Mouse (Mus musculus) kidney, postnatal 0 days (tissue): ENCODE results near the gene Gtdc1. TPM values are rescaled to one million over a fixed set of nuclear protein-coding genes. Genes with fewer than 3 reads are reported as not detected.

Source experiments
- ATAC-seq: fragments of 200-750 bp; cut with Nextera tagmentation; replicated peaks from 2 replicates; pipeline ENCODE4 v1.8.0; 2017; ENCODE audit warnings: low read depth, moderate number of reproducible peaks, moderate TSS enrichment, moderate library complexity; ENCODE audit not compliant: low FRiP score
- DNase-seq: peaks from one replicate; pipeline ENCODE4 v3.0.0-alpha.2; 2016; ENCODE audit warnings: low spot score
- H3K27ac ChIP-seq: fragments of 300-500 bp; sonication (generic); 2 replicates; pipeline ENCODE4 v1.5.1; 2014; ENCODE audit warnings: mild to moderate bottlenecking
- H3K27me3 ChIP-seq: fragments of 300-500 bp; sonication (generic); 2 replicates; pipeline ENCODE4 v1.6.1; 2014; ENCODE audit warnings: low read length, mixed read lengths; ENCODE audit not compliant: insufficient read depth
- H3K36me3 ChIP-seq: fragments of 300-500 bp; sonication (generic); 2 replicates; pipeline ENCODE4 v1.6.1; 2014; ENCODE audit warnings: low read length, mixed read lengths; ENCODE audit not compliant: insufficient read depth
- H3K4me1 ChIP-seq: fragments of 300-500 bp; sonication (generic); replicated peaks from 2 replicates; pipeline ENCODE4 v1.6.1; 2014; ENCODE audit warnings: antibody characterized with exemption, low read length, mixed read lengths; ENCODE audit not compliant: insufficient read depth
- H3K4me2 ChIP-seq: fragments of 300-500 bp; sonication (generic); 2 replicates; pipeline ENCODE4 v1.6.1; 2014; ENCODE audit warnings: mild to moderate bottlenecking, low read length, moderate library complexity, mixed read lengths
- H3K4me3 ChIP-seq: fragments of 300-500 bp; sonication (generic); replicated peaks from 2 replicates; pipeline ENCODE4 v1.5.1; 2014; ENCODE audit warnings: low read depth, low read length
- H3K9ac ChIP-seq: fragments of 300-500 bp; sonication (generic); 2 replicates; pipeline ENCODE4 v1.6.1; 2014; ENCODE audit warnings: low read depth, low read length
- H3K9me3 ChIP-seq: fragments of 300-500 bp; sonication (generic); replicated peaks from 2 replicates; pipeline ENCODE4 v1.6.1; 2016; ENCODE audit warnings: low read length, inconsistent platforms, mixed read lengths
- CTCF ChIP-seq: IDR thresholded peaks from 2 replicates; pipeline ENCODE4 v1.5.1; 2016; ENCODE audit warnings: antibody characterized with exemption, low read depth, mild to moderate bottlenecking, moderate library complexity
- WGBS: fragments of 180-500 bp; shearing (Covaris S2); extraction: QIAGEN DNeasy Blood & Tissue Kit; methylation state at CpG from one replicate; pipeline ENCODE4 v1.1.7; 2014; 5-methylcytosine and 5-hydroxymethylcytosine counted together
- polyA plus RNA-seq: library from polyadenylated mRNA; unstranded; fragments of >200 nt; fragmentation: Nextera tagmentation; extraction: Ambion mirVana; gene quantifications from 2 replicates; pipeline ENCODE4 v1.2.1, GENCODE M21; 2015

Gtdc1 gene
- polyA plus RNA-seq, 1 experiment from 2014 or later, result 10.4 TPM

DNA sequence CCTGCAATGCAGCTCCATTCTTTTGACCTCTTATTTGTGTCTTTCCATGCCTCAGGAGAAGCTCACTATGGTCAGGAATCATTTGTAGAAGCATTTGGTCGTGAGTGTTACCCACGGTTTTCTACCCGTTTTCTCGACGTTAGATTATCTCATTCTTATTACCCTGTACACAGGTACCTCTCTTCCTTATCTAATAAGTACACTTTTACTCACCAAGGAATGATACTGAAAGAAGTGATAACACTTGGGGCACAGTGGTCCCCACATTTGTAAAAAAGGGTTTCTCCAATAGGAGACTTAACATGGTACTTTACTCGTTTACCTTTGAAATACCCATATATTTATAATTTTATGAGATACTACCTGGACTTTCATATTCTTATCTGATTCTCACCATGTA is 28.0 kb upstream of the Gtdc1 start:
- no peaks in the 10 kb centered on the region for H3K9me3 ChIP-seq
- WGBS, result 90% methylated on average over 6 of the region's 6 CpGs
- no peak overlapping the region for H3K4me2 ChIP-seq
- H3K27ac ChIP-seq, result no peak overlapping the region
- H3K36me3 ChIP-seq, result no peaks in the 10 kb centered on the region
- H3K4me3 ChIP-seq, result no peak overlapping the region
- DNase-seq, result no peak
- H3K4me1 ChIP-seq, result peaks cover 7% of the 10 kb centered on the region; the same call in 1 of the 2 replicates
- no peak for ATAC-seq
- TF ChIP-seq CTCF, result no peak
- no peaks in the 10 kb centered on the region for H3K27me3 ChIP-seq
- H3K9ac ChIP-seq, result no peak overlapping the region

DNA sequence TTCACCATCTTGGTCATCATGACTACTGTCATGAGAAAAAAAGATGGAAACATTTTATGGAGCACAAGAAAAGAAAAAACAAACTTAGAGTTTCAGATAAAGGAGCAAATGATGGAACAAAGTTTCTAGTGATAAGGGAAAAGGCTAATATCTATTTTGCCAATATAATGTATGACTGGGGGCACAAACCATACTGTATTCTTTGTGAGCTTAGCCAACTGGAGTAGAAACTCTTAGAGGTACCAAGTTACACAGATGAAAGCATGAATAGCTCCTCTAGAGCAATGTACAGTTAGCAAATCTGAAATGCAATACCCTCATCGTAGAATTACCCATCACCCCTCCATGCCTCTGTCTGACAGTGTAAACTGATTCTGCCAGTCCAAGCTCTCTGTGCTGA is 26.7 kb upstream of the Gtdc1 start:
- Histone ChIP-seq H3K36me3 (no peaks in the 10 kb centered on the region), H3K9me3 (no peaks in the 10 kb centered on the region), H3K4me1 (peaks cover 7% of the 10 kb centered on the region; the same call in 1 of the 2 replicates), H3K27me3 (no peaks in the 10 kb centered on the region), H3K27ac (no peak overlapping the region), H3K9ac (no peak overlapping the region), H3K4me2 (no peak overlapping the region), H3K4me3 (no peak overlapping the region)
- DNase-seq (no peak), ATAC-seq (no peak)
- TF ChIP-seq CTCF, result no peak
- WGBS, result 63% methylated on average over 1 of the region's 1 CpGs

DNA sequence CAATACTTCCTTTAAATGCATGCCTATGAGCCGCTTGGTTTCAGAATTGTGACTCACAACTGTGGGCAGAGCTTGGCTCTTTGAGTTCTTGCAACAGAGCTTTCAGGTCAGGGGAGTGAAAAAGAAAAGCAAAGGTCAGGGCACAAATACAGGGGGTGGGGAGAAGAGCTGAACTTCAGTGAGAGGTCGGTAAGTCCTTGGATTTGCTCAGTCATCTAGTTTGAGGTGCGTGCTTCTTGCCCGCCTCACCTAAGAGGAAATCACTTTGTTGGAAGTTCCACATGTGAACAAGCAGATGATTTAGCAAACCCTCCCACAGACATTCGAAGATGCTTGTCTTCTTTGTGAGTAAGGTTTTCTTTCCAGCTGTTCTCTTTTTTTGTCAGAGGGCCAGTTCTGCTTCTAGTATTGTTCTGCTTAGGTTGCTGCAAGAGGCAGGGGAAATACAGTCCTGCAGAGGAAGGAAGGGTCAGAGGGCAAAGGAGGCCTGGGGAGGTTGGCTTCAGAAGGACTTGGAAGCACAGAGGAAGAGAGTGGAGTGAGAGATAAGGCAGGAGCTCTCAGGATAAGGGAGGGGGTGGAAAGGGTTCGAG is 25.5 kb upstream of the Gtdc1 start:
- peak; percentile 64 for DNase-seq
- no peaks in the 10 kb centered on the region for H3K36me3 ChIP-seq
- no peak overlapping the region for H3K4me3 ChIP-seq
- no peak overlapping the region for H3K4me2 ChIP-seq
- peak; percentile 36; the same call in 1 of the 2 replicates for ATAC-seq
- no peaks in the 10 kb centered on the region for H3K9me3 ChIP-seq
- no peak overlapping the region for H3K9ac ChIP-seq
- WGBS, result 42% methylated on average over 6 of the region's 6 CpGs
- H3K27ac ChIP-seq, result peak overlapping the region; percentile 19; the same call in 1 of the 2 replicates
- no peaks in the 10 kb centered on the region for H3K27me3 ChIP-seq
- no peak for TF ChIP-seq CTCF
- H3K4me1 ChIP-seq, result peaks cover 7% of the 10 kb centered on the region; the same call in 1 of the 2 replicates

DNA sequence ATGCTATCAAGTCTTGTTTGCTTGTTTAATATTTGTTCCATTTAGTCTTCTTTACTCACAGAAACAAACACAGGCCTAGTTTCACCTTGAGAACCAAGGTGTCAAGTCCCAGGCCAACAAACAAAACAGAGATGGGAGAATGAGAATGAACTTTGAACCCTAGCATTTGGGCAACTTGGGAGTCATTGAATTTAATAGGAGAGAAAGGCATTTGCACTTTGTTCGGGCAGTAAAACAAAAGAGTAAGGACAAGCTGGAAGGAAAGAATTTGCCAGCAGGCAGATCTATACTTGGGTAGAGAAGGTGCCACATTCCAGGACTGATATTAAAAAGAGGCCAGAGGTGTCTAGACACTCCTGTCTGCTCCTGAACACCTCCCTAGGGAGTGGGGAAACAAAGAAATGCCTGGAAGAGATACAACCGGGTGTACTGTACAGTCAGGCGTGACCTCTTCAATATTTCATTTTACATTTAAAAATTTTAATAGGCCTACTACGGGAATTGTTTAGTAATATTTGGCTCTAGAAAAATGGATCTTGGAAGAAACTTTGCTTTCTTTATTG is 24.3 kb upstream of the Gtdc1 start:
- no peak overlapping the region for H3K27ac ChIP-seq
- no peaks in the 10 kb centered on the region for H3K36me3 ChIP-seq
- H3K9me3 ChIP-seq, result no peaks in the 10 kb centered on the region
- H3K4me2 ChIP-seq, result no peak overlapping the region
- H3K4me1 ChIP-seq, result peaks cover 7% of the 10 kb centered on the region; the same call in 1 of the 2 replicates
- no peak for DNase-seq
- WGBS, result 57% methylated on average over 4 of the region's 4 CpGs
- H3K27me3 ChIP-seq, result no peaks in the 10 kb centered on the region
- no peak overlapping the region for H3K9ac ChIP-seq
- no peak for ATAC-seq
- no peak overlapping the region for H3K4me3 ChIP-seq
- TF ChIP-seq CTCF, result no peak

DNA sequence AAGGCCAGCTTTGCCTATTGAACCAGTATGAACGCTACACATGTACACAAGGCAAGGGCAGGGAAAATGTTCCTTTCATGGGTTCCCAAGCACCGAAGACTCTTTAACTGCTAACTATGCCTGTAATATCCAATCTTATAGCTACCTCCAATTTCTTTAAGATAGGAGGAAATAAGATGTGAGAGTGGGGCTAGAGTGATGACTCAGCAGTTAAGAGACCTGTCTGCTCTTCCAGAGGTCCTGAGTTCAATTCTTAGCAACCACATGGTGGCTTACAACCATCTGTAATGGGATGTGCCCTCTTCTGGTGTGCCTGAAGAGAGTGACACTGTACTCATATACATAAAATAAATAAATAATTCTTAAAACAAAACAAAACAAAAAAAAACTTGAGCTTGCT is 17.2 kb upstream of the Gtdc1 start:
- no peaks in the 10 kb centered on the region for H3K9me3 ChIP-seq
- H3K4me2 ChIP-seq, result no peak overlapping the region
- WGBS, result 95% methylated on average over 2 of the region's 2 CpGs
- no peak overlapping the region for H3K4me3 ChIP-seq
- no peaks in the 10 kb centered on the region for H3K4me1 ChIP-seq
- no peak overlapping the region for H3K27ac ChIP-seq
- TF ChIP-seq CTCF, result no peak
- no peak overlapping the region for H3K9ac ChIP-seq
- H3K36me3 ChIP-seq, result no peaks in the 10 kb centered on the region
- DNase-seq, result no peak
- no peak for ATAC-seq
- no peaks in the 10 kb centered on the region for H3K27me3 ChIP-seq

DNA sequence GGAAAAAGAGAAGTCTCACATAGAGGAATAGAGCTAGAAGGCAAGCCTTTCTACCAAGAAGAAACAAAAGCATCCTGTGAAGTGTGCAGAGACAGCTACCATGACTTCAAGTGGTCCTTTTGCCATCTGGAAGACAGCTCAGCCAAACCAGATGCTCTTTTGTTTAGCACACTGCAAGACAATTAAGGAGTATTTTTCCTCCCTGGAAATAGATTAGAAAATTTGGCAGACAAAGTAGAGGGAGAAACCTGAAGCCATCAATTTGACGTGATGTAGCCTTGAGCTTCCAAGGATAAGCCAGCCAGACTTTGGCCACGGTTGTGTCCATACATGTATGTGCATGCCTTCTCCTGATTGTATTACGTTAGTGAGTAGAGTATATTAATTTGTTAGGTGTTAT is 3.5 kb upstream of the Gtdc1 start:
- ATAC-seq (no peak), DNase-seq (no peak)
- Histone ChIP-seq H3K4me2 (no peak overlapping the region), H3K4me3 (no peak overlapping the region), H3K36me3 (no peaks in the 10 kb centered on the region), H3K27ac (no peak overlapping the region), H3K27me3 (no peaks in the 10 kb centered on the region), H3K9me3 (no peaks in the 10 kb centered on the region), H3K9ac (no peak overlapping the region), H3K4me1 (0 out of 2 replicates have a peak, but pooled peaks cover under 1% of the 10 kb centered on the region)
- no peak for TF ChIP-seq CTCF
- whole genome bisulfite sequencing, result 78% methylated on average over 3 of the region's 3 CpGs
